Mouse (Mus musculus): ENCODE data around the gene Cd247. TPM values are rescaled to one million over a fixed set of nuclear protein-coding genes. Genes with fewer than 3 reads are reported as not detected.
A peak's percentile ranks its signal among the peaks of the same experiment; 100 is the strongest.

The Cd247 gene
- total RNA-seq, 4 experiments from 2014 or later: 0.16 to 1.1 (median 0.46) TPM

DNA sequence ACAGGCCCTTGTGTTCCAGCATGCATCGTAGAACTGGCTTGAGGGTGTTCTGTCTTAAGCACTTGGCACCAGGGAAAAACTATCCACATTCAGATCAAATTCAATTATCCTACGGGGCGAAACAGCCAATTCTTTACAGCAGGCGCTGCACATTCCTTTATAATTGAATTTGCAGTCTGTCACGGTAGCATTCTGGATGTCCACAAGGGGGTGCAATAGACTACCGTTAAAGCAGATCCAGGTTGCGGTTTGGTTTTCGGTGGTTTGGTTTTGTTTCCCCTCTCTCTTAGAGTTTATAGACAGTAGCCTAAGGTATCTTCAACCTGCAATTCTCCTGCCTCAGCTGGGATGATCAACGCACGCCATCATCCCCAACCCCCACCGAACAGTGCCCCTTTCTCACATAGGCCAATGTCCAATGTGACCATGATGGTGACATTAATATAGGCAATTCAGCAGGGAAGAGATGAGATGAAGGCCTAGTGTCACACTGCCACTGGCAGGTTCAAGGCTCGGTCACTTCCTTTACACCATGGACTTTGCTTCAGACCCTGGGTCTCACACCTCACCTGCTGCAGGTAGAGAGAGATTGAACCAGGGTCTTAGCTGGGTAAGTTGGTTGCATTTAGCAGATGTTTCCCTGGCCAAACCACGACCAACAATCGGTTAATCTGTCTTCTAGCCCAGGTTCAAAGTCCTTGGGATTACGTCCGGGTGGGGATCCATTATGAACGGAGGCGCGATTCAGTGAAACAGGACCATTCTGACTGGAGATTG, 12.8 kb upstream of the Cd247 start:
- DNase-seq (ENCODE audit: low spot score): peak; percentile 47

DNA sequence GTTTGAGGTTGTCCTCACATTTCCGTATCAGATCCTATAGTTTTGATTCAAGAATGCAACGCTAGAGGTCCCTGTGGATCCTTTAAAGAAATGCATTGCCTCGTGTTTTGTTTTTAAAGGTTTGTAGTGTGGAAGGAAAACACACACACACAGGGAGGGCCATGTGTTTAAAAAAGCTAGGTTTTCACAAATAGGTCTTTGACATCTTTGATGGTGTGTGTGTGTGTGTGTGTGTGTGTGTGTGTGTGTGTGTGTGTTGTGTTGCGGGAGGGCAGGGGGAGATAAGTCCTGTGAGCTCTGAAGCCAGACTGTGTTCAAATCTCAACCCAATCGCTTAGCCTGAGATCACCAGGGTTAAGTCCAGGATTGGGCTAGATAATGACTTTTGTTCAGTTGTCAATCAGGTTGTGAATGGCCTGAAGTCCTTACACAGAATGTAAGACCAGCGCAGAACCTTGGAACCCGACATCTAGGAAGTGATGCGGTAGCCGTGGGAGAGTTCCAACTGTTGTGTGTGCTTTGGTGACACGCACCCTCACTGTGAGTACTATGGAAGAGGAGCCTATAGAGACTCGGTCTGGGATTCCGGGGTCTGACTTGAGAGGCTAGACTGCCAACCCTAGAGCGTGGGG, 8.4 kb upstream of the Cd247 start:
- no peak for DNase-seq (ENCODE audit: low spot score)

DNA sequence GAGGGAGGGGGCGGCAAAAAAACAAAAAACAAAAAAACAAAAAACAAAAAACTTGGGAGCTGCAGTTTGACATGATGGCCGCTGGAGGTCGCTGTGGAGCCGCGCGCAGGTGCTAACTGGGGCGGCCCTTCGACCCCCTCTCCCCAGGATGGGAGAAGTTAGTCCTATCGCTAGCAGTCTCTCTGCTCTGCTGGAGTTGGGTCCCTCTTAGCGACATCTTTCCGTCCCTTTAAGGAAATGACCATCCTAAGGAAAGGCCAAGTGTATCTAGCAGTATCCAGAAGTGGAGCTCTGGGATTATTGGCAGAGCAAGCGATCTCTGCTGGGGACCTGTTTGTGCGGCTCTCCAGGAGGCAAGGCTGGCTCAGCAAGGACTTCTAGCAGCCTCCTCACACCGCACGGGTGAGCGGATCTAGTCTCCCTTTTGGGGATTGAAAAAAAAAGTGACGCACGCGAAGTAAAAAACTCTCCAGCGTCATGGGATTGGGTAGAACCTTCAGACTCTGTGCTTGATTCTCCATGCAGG, 7.8 kb upstream of the Cd247 start:
- DNase-seq (ENCODE audit: low spot score): no peak

DNA sequence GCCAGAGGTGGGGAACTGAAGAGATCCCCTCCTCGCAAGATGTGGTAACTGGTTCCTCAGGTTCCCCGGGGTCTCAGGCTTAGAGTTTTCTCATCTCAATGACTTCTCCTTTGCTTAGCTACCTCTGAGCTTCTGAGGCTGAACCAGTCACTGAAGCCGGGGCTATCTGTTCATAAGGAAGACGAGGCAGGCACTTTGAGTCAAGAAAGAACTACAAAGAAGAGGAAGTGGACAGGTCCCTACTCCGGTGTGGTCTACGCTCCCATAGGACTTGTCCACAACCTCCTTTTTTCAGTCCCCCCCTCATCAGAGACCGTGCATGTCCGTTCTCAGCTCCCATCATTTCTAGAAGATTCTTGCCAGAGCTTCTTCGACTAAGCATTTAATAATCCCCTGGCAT, 7.1 kb upstream of the Cd247 start:
- DNase-seq (ENCODE audit: low spot score): no peak

DNA sequence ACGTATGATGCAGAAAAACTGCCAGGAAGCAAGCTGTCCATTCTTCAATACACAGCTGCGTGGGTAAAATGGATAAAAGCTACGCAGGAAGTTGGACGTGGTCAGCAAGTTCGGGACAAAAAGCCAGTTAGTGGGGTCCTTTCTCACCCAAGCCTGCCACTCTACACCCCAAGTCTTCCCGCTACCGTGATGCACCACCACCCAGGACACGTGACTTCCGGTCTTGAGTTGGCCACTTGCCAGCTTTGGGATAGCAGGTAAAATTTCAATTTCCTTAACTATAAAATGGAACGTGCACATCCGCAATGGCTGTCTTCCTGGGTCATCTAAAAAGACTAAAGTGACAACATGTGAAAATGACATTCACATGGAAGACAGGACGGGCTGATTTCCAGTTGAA, 6.6 kb upstream of the Cd247 start:
- DNase-seq (ENCODE audit: low spot score): no peak

DNA sequence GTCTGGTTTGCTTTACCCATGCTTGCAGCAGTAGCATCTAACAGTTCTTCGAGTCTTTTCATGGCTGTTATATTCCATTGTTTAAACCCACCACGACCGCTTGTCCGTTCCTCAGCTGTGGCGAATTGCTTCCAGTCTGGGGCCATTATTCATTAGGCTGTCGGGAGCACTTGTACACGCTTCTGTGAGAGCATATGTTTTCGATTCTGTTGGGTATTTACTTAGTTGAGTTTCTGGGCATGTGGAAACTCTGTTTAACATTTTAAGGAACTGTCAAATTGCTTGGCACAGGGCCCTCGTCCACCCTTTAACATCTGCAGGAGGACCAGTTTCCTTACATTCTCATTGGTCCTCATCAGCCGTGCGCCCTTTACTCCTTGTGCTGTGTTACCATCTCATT, 2.2 kb upstream of the Cd247 start:
- no peak for DNase-seq (ENCODE audit: low spot score)

DNA sequence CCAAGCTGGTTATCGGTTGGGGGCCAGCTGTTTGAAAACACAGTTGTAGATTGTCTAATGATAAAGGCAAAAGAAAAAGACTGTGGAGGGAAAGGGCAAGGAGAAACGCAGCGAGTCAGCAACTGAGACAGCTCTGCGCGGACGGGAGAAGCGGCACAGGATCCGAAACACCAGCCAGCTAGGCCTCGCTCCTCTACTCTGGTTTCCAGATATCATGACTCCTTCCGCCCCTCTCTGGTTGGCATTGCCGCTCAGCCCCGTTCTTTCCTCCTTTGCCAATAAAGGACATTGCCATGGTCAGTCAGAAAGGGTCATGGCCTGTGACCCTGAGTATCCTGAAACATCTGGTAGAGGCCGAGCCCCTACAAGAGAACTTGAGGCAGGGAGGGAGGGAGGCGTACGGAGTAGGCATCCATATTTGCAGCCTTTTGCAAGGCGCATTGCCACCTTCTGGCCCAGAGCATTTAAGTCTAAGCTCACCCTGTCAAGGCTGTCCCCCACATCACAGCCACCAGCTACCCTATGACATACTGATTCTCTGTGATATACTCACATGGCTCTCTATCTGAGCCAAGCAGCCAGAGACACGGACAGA, 682 bp downstream of the Cd247 start:
- DNase-seq (ENCODE audit: low spot score): no peak

DNA sequence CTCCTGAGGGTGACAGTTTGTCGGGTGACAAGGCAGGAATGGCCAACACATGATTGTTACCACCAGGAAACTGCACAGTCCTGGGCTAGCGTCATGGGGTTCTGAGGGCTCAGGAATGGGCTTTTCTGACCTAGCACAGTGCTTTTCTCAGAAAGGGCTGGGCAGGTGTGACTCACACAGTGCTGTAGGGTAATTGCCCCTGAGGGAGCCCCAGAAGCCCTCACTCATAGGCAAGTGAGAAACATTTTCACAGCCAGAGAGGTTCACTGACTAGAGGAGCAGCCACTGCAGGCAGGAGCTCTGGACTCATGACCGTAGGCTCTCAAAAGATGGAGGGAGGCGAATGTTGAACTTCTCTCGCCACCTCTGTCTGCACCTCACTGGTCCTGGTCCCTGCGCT, 1.5 kb downstream of the Cd247 start:
- no peak for DNase-seq (ENCODE audit: low spot score)

DNA sequence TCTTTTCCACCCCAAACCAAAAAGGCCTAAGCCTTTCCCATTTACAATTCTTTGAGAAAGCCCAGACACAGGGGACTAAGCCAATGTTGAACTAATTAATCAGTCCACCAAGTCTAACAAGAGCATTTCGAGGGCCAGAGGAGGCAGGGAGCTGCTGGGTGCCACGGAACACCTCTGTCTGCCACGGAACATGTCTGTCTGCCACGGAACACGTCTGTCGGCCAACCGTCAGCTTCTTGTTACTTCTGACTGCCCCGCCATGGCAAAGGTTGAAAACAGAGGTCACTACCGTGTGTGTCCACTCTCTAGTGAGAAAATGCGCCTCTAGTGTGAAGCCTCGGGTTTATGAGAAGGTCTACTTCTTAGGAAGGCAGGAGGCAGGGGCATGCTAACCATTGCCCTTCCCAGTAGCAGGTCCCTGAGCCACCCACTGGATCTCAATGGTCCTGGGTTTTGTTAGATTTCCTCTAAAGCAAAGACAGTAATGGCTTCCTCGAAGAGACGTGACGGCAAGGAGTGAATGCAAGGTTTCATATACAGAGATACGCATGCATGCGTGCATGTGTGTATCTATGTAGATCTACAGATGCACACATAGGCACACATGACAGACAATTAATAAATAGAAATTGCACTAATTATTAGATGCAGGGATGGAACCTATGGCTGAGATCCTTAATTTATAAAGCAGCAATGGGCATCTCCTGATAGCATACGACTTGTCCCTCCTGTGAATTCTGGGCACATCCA, 2.2 kb downstream of the Cd247 start:
- DNase-seq (ENCODE audit: low spot score): no peak

DNA sequence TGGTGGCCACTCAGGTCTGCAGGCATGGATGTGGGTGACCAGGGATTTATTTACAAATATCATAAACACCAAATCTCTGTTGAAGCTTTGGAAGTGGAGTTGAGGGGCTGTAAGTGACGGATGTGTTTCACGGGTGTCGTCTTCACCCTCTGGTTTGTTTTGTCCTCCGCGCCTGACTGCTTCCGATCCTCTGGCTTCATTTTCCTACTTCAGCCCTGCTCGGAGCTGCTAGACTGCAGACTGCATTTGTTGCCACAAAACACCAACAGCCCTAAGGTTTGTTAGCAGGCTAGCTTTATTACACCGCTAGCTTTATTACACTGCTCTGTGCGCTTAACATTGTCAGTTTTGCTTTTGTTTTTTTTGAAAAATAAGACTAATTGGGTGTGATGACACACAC, 2.9 kb downstream of the Cd247 start:
- DNase-seq (ENCODE audit: low spot score): no peak

DNA sequence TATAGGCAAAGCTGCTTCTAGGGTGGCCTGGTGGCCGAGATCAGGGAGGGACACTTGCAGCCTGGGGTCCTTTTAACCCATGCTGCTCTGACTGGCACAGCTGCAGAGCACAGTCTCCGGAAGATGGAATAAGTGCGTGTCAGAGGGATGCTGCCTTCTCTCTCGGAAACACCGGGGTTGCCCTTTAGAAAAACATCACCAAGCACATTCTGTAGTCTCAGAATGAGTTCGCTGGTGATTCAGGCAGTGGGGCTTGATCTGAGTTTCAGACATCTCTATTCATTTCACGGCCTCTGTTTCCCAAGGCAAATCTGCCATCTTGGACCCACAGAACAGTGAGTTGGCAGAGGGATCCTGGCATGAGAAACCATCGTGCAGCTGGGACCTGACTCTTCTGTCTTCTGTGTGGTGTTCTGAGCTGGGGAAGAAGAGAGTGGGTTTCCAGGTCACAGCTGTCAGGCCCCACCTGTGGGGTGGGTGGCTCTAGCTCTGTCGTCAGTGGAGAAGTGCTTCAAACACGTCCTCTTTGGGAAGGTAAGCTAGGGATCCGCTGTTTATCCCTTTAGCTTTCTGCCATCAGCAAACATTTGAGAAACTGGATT, 13.3 kb downstream of the Cd247 start:
- DNase-seq (ENCODE audit: low spot score): no peak

DNA sequence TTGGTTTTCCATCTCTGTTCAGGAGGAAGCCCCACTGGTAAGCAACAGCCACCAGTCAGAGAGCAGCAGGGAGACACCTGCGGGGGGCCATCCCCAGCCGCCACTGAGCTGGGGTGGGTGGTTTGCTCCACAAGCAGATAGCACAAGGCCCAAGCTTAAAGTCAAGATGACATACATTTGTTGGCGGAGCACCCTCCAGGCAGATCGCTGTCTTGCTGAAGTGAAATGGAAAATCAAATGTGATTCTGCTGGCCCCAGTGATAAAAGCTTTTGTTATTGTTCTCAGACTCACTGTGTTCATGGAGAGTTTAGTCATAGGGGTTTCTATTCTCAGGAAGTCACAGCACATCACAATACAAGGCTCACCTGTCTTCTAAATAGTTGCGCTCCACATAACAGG, 14.6 kb downstream of the Cd247 start:
- no peak for DNase-seq (ENCODE audit: low spot score)

DNA sequence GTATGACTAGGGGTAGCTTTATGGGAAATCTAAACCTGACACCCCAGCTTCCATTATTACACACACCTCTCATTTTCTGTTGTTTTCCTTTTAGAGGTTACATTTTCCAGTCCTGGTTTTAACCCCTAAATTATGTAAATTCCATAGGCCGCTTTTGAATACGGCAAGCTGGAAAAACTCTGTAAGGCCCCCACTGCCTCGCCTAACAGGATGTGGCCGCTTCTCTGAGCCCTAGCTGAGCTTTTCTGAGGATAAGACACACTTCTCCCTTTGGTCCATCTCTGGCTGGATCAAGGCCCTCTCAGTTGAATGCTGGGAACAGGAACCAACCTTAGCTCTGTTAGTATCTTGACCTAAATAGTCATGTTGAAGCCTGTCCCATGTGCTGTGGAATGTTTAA, 15.7 kb downstream of the Cd247 start:
- no peak for DNase-seq (ENCODE audit: low spot score)

DNA sequence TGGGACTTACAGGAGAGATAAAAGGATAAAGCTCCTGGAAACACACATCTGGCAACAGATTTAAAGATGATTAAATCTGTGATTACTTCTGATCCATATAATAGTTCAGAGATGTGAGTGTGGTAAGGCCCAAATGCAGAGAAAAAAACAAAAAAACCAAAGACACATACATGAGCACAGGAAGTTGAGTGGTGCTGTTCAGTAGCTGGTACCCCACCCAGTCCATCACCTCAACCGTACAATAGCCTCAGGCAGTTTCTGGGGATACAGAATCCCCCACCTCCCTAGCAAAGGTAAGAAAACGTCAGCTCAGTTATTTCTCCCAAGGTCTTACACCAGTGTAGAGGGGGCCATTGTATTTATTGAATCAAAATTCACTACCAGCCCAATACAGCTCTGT, 22.2 kb downstream of the Cd247 start:
- DNase-seq (ENCODE audit: low spot score): no peak

DNA sequence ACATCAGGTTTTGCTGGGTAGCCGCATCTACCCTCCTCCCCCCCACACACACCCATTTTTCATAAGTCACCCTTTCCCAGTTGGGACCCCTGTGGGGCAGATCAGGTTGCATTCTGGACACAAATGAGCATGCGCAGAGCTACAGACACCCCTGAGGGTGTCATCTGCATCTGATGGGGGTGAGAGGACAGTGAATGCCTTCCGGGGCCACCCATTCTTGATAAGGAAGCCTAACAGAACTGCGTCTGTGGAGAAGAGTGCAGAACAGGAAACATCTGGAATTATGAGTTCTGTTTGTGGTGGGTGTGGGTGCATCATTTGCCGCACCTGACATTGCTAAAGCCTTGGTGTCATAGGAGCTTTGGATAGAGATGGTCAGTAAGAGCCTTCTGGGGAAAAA, 22.7 kb downstream of the Cd247 start:
- no peak for DNase-seq (ENCODE audit: low spot score)

DNA sequence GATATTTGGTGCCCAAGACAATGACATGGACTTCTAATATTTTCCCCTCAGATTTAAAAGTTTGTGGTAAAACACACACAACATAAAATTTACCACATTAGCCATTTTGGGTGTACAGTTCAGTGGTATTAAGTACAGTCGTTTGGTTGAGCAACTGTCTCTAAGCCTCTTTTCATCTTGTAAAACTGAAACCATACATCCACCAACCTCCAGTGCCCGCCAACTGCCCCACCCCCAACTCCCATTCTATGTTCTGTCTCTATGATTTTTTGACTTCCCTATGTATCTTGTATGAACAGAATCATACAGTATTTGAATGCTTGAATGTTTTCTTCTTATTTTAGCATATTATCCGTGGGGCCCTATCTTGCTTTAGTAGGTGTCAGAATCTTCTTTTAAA, 24.3 kb downstream of the Cd247 start:
- no peak for DNase-seq (ENCODE audit: low spot score)

DNA sequence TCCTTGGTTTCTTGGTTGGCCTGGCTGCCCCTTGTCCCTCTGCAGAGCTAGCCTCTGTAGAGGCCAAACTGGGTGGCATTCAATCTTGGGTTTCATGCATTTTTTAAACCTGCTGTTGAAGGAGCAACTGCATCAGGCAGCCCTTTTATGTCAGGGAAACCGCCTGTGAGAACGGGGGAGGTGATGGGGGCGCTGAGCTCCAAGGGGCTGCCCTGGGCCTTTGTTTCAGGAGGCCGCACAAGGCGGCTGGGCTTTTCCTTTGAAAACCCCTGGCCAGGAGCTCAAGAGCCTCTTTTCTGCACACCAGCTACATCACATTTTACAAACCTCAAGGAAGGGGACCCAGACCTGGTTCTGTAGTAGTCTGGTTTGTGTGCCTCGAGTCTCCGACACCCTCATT, 25.6 kb downstream of the Cd247 start:
- DNase-seq (ENCODE audit: low spot score): no peak

DNA sequence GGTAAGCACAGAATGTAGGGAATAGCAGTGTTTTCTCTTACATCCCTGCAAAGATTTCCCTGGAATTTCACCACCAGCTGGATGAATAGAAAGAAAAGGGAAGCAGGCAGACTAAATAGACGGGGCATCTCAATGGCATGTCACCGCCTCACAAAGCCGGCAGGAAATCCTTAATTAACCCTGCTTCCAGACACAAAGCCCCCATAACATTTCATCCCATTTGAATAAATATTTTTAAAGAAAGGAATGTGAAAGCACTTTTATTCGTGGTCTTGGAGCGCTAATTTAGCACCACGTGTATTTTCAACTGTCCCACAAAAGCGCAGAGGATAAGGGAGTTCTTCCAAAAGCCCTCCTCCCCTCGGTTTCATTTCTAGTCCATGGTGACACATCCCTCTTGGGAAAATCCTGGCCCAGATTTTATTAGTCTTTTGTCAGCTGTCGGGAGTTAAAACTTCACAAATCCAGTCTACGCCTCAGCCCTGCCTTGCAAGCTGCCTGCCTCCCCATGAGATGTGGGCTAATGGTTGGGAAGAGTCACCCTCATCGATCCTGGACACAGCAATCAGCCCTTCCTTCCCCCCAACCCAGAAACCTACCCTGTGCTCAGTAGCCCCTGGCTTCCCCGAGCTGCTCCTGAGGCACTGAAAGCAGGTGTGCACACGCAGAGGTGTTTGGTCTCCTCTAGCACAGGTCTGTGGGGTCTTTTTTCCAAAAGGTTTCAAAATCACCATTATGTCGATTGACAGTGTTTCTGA, 26.2 kb downstream of the Cd247 start:
- peak; percentile 40 for DNase-seq (ENCODE audit: low spot score)

DNA sequence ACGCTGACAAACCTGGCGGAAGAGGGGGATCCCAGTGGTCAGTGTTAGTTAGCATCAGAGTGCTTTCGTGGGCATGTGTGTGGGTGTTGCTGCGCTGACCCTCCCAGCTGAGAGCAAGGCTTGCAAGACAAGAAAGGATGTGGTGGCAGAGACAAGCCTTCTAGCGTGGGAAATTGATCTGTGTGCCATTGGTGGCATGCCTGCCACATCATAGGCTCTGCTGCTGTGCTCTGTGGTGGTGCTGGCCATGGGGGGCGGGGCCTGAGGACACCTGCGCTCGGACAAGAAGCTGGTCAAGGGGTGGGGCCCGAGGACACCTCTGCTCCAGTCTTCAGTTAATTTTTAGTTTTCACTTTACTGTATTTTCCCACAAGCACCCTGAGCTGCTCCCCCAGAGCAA, 27.9 kb downstream of the Cd247 start:
- no peak for DNase-seq (ENCODE audit: low spot score)

DNA sequence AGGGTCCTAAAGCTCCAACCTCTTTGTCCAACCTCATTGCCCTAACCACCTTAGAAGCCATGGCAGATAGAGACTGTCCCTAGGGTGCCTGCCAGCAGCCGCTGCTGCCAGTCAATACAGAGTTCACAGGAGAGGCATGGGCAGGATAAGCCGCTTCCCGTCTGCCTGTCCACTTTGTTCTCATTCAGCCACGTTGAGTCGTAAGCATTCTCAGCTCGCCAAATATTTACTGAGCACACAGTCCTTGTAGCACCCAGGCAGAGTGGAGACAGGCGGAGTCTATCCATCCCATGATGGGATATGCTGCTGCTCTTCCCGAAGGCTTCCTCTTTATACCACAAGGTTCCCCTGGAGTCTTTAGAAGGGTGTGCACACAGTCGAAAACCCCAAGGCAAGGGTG, 28.8 kb downstream of the Cd247 start:
- DNase-seq (ENCODE audit: low spot score): no peak

All from heart, adult 8-10 months (tissue).